Mouse (Mus musculus) hematopoietic stem cell, adult 5-6 weeks (primary cell): ENCODE results near the gene Ttc4. TPM values are rescaled to one million over a fixed set of nuclear protein-coding genes. Genes with fewer than 3 reads are reported as not detected.

ENCODE experiments used
- ATAC-seq, 2 experiments: fragments of 125-278 bp in 1 of 2; replicated peaks in 1 of 2; 2 replicates each; pipeline ENCODE4 v1.8.0; 2016 to 2017; ENCODE audit warnings: inconsistent platforms in 2 of 2, mild to moderate bottlenecking in 2 of 2, moderate number of reproducible peaks in 2 of 2, low read depth in 1 of 2, moderate TSS enrichment in 1 of 2; ENCODE audit not compliant: low FRiP score in 2 of 2, poor library complexity in 2 of 2, severe bottlenecking in 2 of 2, insufficient read depth in 1 of 2, low TSS enrichment in 1 of 2
- total RNA-seq: library from RNA; stranded (forward); fragments of 172-1452, 232-1000 nt; gene quantifications from 2 replicates; pipeline ENCODE4 v1.2.3, GENCODE M21; 2017

The Ttc4 gene
- total RNA-seq, 1 experiment from 2014 or later, result 41.9 TPM

DNA sequence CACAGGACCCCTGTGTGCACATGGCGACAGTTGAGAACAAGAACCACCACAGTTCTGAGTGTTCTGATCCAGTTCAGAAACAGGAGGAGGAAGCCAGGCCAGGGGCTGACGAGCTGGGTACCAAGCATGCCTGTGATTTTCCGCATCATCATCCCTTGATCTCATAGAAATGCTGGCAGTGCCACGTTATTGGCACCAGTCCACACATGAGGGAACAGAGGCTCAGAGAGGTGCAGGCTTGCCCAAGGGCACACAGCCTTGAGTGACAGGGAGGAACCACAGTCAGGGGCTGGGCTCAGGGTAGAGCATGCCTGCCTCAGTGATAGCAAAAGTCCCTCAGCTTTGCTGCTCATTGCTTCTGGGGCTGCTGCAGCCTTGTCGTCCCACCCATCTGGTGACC is 50.9 kb downstream of the Ttc4 start:
- ATAC-seq, result no peak

DNA sequence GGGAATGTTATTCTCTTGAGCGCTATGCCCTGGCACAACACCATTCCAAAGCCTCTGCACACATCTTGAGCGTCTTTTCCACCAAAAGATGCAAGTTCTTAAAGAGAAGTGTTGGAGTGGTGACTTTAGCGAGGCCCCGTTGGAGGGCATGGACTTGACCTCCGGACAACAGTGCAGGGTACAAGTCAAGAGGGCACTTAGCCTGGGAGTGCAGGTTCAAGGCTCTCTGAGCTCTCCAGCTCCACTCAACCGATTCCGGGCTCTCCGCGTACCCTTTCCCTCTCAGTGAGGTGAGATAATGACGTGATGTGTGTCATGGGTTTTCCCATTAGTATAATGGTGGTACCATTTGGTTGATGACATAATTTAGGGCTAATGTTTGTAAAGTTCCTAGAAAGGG is 54.5 kb downstream of the Ttc4 start:
- ATAC-seq, result no peak

GRCm38 (mm10) chr4:106622712-106623111 is 56.0 kb downstream of the Ttc4 start:
- ATAC-seq, result no peak

DNA sequence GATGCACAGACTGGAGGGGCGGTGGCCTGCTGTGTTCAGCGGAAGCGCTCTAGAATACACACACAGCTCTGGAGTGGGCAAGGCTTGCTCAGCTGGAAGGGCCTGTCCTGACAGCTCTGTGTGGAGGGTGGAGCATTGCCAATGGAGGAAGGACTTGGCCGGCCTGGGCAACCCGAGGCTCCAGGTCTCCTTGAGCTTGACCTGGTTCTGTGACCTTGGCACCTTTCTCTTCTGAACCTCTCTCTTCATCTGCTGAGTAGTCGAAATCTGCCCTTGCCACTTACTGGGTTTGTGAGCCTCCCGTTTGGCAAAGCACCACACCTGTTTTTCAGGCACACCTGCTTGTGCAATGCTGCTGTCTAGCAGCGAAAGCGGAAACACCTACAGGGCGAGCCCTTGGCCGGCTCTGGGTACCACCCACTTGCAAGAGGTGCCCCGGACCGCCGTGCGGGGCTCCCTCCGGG is 56.7 kb downstream of the Ttc4 start, which contains the start of gene Ttc22:
Gene Ttc22, plus strand, starts transcription at position 403 of the 464 bp plus-strand sequence.
- no peak for ATAC-seq

DNA sequence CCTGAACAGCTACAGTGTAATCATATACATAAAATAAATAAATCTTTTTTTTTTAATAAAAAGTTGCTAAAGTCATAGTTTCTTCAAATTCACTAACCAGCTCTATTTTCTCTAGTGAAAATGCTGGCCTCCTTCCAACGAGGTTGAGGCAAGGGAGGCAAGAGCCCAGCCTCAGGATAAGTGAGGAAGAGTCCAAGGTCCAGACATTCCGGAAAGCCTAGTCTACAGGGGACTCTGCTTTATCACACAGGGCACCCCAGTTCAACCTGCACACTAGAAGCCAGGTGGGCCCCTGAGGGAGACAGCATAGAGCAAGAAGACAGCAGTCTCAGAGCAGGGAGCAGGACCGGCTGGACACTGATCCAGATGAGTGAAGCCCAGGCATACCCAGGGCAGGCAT is 57.3 kb downstream of the Ttc4 start:
- no peak for ATAC-seq

DNA sequence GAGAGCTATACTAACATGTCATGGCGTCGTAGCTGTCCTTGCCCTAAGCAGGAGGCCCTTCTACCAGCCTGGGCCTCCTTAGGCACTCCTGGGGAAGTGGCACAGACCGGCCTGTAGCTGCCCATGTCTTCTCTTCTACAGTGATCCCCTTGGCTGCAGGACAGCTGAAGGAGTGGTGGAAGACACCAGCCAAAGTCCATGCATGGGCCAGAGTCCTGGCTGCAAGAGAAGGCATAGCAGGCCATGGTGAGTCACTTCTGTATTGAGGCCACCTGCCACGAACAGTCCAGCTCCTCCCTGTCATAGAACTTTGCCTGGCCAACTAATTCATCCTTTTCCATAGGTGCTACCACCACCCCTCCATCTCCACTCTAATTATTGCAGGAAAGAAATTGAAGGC is 59.8 kb downstream of the Ttc4 start:
- ATAC-seq, result no peak

GRCm38 (mm10) chr4:106617056-106617455 is 61.7 kb downstream of the Ttc4 start, which contains the start of gene Lexm:
Gene Lexm, minus strand, starts transcription at chr4:106617241.
- peak; percentile 24 to 43; a peak in 1 of 4 replicates for ATAC-seq

DNA sequence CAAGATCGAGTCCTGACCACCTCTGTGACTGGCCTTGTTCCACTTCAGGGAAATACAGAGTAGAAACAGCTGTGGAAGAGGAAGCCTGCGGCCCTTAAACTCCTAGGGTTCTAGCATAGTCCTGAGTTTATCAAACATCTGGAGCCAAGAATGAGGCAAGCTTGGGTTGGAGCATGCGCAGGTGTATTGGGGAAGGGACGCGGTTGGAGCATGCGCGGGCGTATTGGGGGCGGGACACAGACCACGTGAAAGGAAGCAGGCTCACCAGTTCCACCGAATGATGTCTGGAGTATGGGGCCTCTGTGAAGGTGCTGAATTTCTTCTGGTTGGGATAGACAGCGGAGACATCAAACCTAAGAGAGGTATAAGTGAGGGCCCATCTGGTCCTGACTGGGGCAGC is 63.1 kb downstream of the Ttc4 start:
- ATAC-seq, result no peak

- ATAC-seq, result no peak
These were observed 63.9 kb downstream of the Ttc4 start for GRCm38 (mm10) chr4:106614881-106615280.

GRCm38 (mm10) chr4:106614180-106614797 is 64.5 kb downstream of the Ttc4 start:
- ATAC-seq, result peak; percentile 74 to 83

DNA sequence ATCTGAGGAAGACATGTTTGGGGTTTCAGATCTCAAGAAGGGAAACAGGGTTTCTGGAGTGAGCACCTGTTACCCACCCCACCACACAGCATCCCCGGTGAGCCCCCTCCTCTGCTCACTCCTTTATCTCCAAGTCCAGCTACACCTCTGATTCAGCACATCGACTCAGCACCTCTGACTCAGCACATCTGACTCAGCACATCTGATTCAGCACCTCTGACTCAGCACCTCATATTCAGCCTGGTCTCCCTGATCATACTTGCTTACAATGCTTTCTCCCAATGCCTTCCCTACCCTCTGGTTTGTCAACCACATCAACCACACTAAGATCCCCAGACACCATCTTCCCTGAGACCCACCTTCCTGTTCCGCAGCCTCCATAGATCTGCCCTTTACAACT is 65.2 kb downstream of the Ttc4 start:
- no peak for ATAC-seq

DNA sequence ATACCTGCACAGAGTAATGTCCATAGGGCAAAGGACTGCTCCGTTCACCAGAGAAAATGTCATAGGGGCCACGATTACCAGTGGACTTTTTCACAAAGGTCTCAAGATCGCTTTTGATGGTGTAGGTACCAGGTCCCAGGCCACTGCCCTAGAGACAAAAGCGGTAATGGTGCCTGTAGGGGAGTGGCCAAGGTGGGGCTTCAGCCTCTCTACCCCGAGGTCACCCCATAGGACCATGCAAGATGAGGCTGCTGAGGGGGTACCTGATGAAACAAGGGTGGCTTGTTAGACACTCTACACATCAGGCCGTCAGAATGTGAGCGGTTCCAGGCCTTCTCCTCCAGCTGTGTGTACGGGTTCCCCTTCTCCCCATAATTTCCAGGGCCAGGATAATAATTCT is 65.6 kb downstream of the Ttc4 start:
- ATAC-seq, result no peak

Other genes starting within 250 kb of the Ttc4 start
- gene Pcsk9, start 214.6 kb downstream of the Ttc4 start, total RNA-seq, result 0.15 TPM in 1 of 2 replicates, not detected in the other
- not detected in 2 replicates for gene Bsnd, start 186.7 kb downstream of the Ttc4 start, total RNA-seq
- gene Dhcr24, start 117.9 kb downstream of the Ttc4 start, total RNA-seq, result 10.6 and 14.8 TPM in 2 replicates
- gene Lexm, start 61.7 kb downstream of the Ttc4 start, total RNA-seq, result not detected in 2 replicates
- not detected in 2 replicates for gene Ttc22, start 56.5 kb downstream of the Ttc4 start, total RNA-seq
- gene Pars2, start 27.9 kb downstream of the Ttc4 start, total RNA-seq, result 7.7 and 9.1 TPM in 2 replicates
- not detected in 2 replicates for gene Mroh7, start 52.0 kb upstream of the Ttc4 start, total RNA-seq
- not detected in 2 replicates for gene Fam151a, start 54.9 kb upstream of the Ttc4 start, total RNA-seq
- gene Acot11, start 126.1 kb upstream of the Ttc4 start, total RNA-seq, result 7.2 and 11.1 TPM in 2 replicates
- 47.4 and 51.3 TPM in 2 replicates for gene Ssbp3, start 231.8 kb upstream of the Ttc4 start, total RNA-seq